Mouse (Mus musculus): ENCODE measurements around the gene Prkd3. TPM values are rescaled to one million over a fixed set of nuclear protein-coding genes. Genes with fewer than 3 reads are reported as not detected.
A peak's percentile ranks its signal among the peaks of the same experiment; 100 is the strongest.

Gene Prkd3
- total RNA-seq, 2 experiments from 2014 or later: 38.1 to 40.9 TPM

DNA sequence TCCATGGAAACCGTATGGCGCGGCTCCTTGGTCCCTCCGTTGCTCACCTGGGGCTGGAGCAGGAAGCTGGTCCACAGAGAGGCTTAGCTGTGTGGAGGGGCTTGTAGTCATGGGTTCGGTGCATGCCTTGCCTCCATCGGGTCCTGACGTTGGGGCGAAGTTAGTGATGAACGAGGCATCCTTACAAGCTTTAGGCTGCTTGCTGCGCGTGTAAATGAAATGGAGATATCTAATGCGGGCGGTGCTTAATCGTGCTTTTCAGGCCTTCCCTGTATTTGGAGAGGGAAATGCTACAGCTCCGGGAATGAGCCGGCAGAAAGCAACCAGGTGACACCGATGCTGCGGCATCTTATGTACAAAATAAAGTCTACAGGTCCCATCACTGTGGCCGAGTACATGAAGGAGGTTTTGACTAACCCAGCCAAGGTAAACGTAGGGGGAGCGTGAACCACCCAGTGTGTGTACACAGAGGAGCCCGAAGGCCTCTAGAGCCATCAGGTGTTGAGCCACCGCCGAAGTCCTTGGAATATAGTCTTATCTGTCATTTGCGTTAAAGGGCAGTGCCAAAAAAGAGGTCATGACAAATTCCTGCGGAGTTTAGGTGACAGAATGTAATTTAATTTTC, 83.3 kb downstream of the Prkd3 start:
- no peak for ATAC-seq (replicated peaks; ENCODE audit: poor library complexity)

DNA sequence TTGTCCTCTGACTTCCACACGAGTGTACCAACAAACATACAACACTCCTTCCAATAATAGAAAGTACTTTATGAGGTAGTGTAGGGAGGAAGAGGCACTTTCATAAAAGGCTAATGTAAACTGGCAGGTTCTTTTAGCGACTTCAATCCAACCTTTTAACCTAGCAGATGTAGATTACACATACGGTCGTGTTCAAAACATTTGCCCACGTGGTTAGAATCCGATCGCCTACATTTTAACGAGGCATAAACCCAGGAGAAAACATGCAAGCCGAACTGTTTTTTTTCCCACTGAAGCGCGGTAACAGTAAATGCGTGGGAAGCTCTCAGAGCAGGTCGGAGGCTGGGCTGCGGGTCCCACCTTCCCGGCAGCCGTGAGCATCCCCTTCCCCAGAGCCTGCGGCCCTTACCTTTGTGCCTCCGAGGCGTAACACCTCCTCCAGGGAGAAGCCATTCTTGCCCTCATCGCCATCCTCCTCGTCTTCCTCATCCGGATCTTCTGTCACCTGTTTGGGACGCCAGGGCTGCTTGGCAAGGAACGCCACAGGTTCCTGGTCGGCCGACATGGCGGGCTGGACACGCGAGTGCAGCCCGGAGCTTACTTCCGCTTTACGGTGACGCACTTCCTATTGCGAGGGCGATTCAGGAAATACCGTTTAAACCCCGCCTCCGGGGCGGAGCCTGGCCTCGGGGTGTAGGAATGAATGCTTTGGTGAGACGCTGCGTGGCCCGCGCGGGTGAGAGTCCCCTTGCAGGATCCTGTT, 84.0 kb downstream of the Prkd3 start, which contains the start of the genes Cebpz and Ndufaf7:
Gene Cebpz (minus strand): TSS at position 601 of the 763 bp plus-strand sequence.
Gene Ndufaf7 (plus strand): TSS at position 671 of the 763 bp plus-strand sequence.
- ATAC-seq (replicated peaks; ENCODE audit: poor library complexity): peak; percentile 93

DNA sequence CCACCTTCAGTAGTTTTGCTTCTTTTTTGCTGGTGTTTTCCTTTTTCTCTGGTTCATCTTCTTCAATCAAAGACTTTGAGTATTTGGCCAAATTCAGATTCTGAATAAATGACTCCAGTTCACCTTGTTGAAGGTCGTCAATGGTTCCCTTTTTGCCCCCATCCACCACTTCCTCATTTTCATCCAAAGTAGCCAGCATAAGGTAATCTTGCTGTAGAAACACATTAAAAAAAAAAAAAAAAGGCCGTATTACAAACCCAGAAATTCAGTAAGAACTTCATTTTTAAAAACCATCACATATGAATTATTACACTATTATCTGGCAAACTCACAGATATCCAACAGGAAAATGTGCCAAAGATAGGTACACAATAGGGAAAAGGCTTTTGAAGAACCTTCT, 84.8 kb downstream of the Prkd3 start:
- ATAC-seq (replicated peaks; ENCODE audit: poor library complexity): no peak

DNA sequence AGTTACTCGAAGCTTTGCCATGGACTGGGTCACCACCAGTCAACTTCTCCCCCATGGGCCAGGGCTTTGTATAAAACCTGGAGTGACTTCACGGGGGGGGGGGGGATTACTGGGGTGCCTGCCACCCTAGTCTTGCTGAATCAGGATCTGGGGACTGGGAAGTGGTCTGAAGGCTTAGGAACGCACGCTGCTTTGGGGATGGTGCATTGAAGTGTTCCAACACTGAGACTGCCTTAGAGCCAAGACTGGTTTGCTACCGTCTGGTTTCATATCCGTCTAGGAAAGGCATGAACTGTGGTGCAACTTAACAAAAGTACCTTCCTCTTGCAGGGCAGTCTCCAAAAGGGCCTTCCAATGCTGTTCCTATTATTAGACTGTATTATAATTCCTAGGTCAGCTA, 102.9 kb downstream of the Prkd3 start:
- ATAC-seq (replicated peaks; ENCODE audit: poor library complexity): no peak

DNA sequence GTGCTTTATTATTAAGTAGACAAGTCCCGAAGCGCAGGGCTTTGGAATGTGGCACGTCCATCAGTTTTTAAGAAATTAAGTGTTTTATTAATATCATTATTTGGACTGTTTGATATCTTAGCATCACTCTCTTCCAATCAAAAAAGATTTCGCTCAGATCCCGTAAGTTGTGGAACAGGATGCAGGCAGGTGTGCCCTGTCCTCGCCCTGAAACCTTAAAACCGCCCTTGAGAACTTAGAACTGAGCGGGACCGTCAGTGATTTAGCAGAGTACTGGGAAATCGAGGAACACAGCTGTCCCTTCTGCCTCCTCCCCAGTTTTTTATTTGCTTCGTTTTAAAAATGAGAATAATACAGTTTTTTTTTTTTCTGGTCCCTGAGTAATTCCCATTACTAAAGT, 103.7 kb downstream of the Prkd3 start:
- no peak for ATAC-seq (replicated peaks; ENCODE audit: poor library complexity)

DNA sequence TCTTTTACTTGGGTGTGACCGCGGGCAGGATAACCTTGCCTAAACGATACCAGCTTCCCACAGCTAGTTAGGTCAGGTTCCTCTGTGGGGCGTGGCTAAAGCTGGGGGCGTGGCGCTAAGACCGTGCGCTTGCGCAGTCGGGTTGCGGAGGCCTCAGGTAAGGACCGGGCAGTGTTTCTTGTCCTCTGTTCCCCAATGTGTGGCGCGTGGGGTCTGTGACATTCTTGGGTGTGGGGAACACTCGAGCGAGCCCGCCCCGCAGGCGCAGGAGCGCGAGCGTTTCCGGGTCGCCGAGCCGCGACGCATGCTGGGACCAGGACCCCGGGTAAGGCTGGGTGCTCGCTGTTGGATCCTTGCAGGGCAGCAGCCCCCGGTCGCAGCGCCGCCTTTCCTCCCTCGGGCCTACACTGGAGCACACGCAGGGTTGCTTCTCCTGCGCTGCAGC, 104.2 kb downstream of the Prkd3 start, which contains the start of gene Cebpzos:
Gene Cebpzos (plus strand): TSS at position 132 of the 445 bp plus-strand sequence.
- ATAC-seq (replicated peaks; ENCODE audit: poor library complexity): peak; percentile 87

DNA sequence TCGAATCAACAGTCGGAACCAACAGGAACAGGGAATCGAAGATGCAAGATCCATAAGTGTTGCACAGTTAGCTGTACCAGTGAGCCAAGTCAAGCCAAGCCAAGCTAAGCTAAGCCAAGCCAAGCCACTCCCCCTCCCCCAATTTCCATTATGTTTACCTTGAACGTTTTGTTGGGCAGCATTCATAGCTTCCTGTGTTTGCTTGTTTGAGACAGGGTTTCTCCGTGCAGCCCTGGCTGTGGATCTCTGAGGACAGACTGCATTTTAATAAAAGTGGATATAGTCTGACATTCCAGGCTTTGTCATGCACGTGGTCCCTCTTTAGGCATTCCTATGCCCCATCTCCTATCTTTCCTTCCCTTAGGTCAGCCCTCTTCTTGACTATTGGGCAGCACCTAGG, 104.8 kb downstream of the Prkd3 start:
- no peak for ATAC-seq (replicated peaks; ENCODE audit: poor library complexity)

DNA sequence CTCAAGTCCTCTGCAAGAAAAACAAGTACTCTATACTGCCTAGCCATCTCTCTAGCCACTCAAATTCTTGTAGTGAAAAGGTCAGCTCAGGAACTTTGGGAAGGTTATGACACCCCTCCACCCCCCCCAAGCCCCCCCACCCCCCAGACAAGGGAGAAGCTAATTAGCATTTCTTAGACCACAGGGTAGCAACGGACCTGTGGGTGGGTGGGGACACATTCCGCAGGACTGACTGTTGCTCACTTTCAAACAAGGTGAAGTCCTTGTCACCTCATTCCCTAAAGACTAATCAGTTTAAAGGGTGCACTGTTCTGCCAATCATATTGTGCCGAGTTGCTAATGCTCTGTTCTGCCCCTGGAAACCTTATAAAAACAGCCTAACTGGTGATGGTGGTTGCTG, 106.7 kb downstream of the Prkd3 start:
- no peak for ATAC-seq (replicated peaks; ENCODE audit: poor library complexity)

DNA sequence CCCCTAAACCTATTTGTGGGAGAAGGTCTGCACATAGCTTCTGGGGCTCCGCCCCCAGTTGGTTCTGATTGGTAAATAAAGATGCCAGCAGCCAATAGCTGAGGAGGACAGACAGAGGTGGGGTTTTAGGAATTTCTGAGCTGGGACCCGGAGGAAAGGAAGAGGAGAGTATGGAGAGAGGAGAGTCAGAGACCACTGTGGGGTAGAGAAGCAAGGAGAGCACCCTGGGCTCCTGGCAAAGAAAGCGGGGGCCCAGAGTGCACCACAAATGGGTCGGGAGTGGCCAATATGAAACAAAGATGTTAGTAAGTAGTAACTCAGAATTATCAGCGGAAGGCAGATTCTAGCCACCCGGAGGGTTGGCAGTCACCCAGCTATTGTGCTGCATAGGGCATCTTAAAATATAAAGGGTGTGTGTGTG, 107.7 kb downstream of the Prkd3 start:
- peak; percentile 51 for ATAC-seq (replicated peaks; ENCODE audit: poor library complexity)

DNA sequence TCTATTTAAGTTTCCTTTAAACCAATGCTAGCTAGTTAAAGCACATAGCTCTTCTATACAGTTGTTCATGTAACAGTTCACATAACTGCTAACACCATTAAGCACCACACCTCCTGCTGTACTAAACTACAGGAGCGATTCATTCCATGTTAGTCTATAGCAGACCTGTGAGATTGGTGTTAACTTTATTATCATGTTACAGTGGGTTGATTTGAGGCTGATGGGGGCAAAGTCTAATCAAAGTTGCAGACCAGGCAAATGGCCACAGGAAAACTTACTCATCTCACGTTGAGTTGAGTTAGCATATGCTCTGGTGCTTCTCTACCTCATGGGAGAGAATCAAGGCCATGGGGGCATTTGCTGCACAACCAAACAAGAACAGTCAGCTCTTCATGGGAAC, 111.2 kb downstream of the Prkd3 start:
- no peak for ATAC-seq (replicated peaks; ENCODE audit: poor library complexity)

DNA sequence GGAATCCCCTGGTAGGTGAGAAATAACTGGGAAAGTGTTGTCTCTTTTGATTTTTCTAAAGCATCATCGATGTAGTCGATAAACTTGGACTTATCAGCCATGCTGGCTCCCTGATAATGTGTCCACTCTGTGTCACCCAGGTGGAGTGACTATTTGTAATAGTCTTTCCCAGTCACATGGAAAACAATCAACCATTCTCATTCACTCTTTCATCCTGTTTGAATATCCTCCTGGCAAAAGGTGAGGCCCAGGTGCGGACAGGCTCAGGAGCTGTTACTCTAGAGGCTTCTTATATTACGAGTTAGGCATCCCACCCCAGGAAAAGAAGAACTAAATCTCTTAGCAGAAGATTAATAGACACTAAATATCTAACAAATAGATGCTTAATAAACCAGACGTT, 113.7 kb downstream of the Prkd3 start, which contains the start of gene Sult6b1:
Gene Sult6b1 (minus strand): TSS at position 101 of the 400 bp plus-strand sequence.
- ATAC-seq (replicated peaks; ENCODE audit: poor library complexity): no peak

DNA sequence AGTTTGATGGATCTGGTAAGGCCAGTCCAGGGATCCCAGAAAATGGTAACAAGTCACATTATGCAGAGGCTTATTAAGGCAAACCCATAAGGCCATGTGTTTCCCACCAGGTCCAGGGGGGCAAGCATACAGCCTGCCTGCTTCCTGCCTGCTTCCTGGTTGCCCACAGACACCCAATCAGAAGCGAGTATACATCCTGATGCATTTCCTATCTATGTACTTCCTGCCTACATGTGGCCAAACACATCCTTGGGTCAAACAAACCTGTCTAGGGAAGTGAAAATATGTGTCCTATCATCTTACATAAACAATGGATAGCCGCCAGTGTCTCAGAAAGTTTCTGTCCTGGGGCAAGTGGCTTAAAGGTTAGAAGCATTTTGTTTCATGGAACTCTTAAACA, 117.5 kb downstream of the Prkd3 start:
- peak; percentile 52 for ATAC-seq (replicated peaks; ENCODE audit: poor library complexity)

Other genes with a start within 250 kb of the Prkd3 start
- gene Heatr5b, start 185.5 kb downstream of the Prkd3 start, total RNA-seq (2015): 20.9 and 26.2 TPM in 2 replicates
- gene Heatr5b, start 185.5 kb downstream of the Prkd3 start, total RNA-seq (2017): 16.6 and 19.3 TPM in 2 replicates
- 16.2 and 30.3 TPM in 2 replicates for gene Gpatch11, start 185.2 kb downstream of the Prkd3 start, total RNA-seq (2015)
- gene Gpatch11, start 185.2 kb downstream of the Prkd3 start, total RNA-seq (2017): 27.9 and 31.7 TPM in 2 replicates
- gene Eif2ak2, start 138.2 kb downstream of the Prkd3 start, total RNA-seq (2015): 18.8 and 20.7 TPM in 2 replicates
- 33.0 and 45.3 TPM in 2 replicates for gene Eif2ak2, start 138.2 kb downstream of the Prkd3 start, total RNA-seq (2017)
- not detected in 2 replicates for gene Sult6b1, start 113.8 kb downstream of the Prkd3 start, total RNA-seq (2015)
- not detected in 2 replicates for gene Sult6b1, start 113.8 kb downstream of the Prkd3 start, total RNA-seq (2017)
- 28.9 and 32.9 TPM in 2 replicates for gene Cebpzos, start 104.3 kb downstream of the Prkd3 start, total RNA-seq (2015)
- gene Cebpzos, start 104.3 kb downstream of the Prkd3 start, total RNA-seq (2017): 67.2 and 76.5 TPM in 2 replicates
- 68.7 and 78.1 TPM in 2 replicates for gene Cebpz, start 83.8 kb downstream of the Prkd3 start, total RNA-seq (2015)
- gene Cebpz, start 83.8 kb downstream of the Prkd3 start, total RNA-seq (2017): 101 and 183 TPM in 2 replicates
- gene Ndufaf7, start 83.7 kb downstream of the Prkd3 start, total RNA-seq (2015): 43.5 and 57.6 TPM in 2 replicates
- 36.2 and 42.6 TPM in 2 replicates for gene Ndufaf7, start 83.7 kb downstream of the Prkd3 start, total RNA-seq (2017)
- 0.47 and 4.9 TPM in 2 replicates for gene Qpct, start 31.1 kb upstream of the Prkd3 start, total RNA-seq (2015)
- gene Qpct, start 31.1 kb upstream of the Prkd3 start, total RNA-seq (2017): 1.2 and 1.6 TPM in 2 replicates